Mouse (Mus musculus) ES-E14 (cell line): ENCODE results near the gene Pih1d2. TPM values are rescaled to one million over a fixed set of nuclear protein-coding genes. Genes with fewer than 3 reads are reported as not detected.

Experiments used
- DNase-seq: peaks from one replicate; pipeline ENCODE4 v3.0.0-alpha.2; 2013; ENCODE audit warnings: low read depth, low spot score
- H3K27ac ChIP-seq: 2 replicates; pipeline ENCODE4 v1.5.1; 2012; ENCODE audit warnings: low read depth, mild to moderate bottlenecking, low read length, moderate library complexity, mixed read lengths; ENCODE audit not compliant: poor library complexity, insufficient read depth, severe bottlenecking
- H3K36me3 ChIP-seq: 2 replicates; pipeline ENCODE4 v1.6.1; 2012; ENCODE audit warnings: mild to moderate bottlenecking, low read length, moderate library complexity, mixed read lengths; ENCODE audit not compliant: control insufficient read depth, poor library complexity, insufficient read depth, severe bottlenecking
- H3K4me1 ChIP-seq, 2 experiments: fragments of 150-350 bp in 1 of 2; sonication (generic) in 1 of 2; 2 replicates each; pipeline ENCODE4 v1.6.1; 2012; ENCODE audit warnings: low read length in 2 of 2, mild to moderate bottlenecking in 1 of 2, mixed read lengths in 1 of 2; ENCODE audit not compliant: control insufficient read depth in 2 of 2, insufficient read depth in 2 of 2, poor library complexity in 1 of 2
- H3K4me3 ChIP-seq, 2 experiments: fragments of 150-350 bp in 1 of 2; sonication (generic) in 1 of 2; 2 replicates each; pipeline ENCODE4 v1.5.1; 2012; ENCODE audit warnings: low read length in 2 of 2, low read depth in 1 of 2, mild to moderate bottlenecking in 1 of 2, mixed read lengths in 1 of 2; ENCODE audit not compliant: insufficient read depth in 1 of 2, poor library complexity in 1 of 2, severe bottlenecking in 1 of 2
- H3K9ac ChIP-seq: 2 replicates; pipeline ENCODE4 v1.6.1; 2012; ENCODE audit warnings: low read depth, mild to moderate bottlenecking, low read length, mixed read lengths; ENCODE audit not compliant: poor library complexity, insufficient read depth, severe bottlenecking
- H3K9me3 ChIP-seq: fragments of 150-350 bp; sonication (generic); 2 replicates; pipeline ENCODE4 v1.6.1; 2012; ENCODE audit warnings: low read depth, mild to moderate bottlenecking, low read length; ENCODE audit not compliant: control insufficient read depth, insufficient read depth
- CHD2 ChIP-seq: IDR thresholded peaks from 2 replicates; pipeline ENCODE4 v1.6.1; 2014; ENCODE audit warnings: mild to moderate bottlenecking, low read depth, low read length, inconsistent platforms
- HCFC1 ChIP-seq: IDR thresholded peaks from 2 replicates; pipeline ENCODE4 v1.6.1; 2012; ENCODE audit warnings: low read length, inconsistent platforms, borderline replicate concordance; ENCODE audit not compliant: insufficient read depth
- MAFK ChIP-seq: IDR thresholded peaks from 2 replicates; pipeline ENCODE4 v1.6.1; 2014; ENCODE audit warnings: mild to moderate bottlenecking, low read depth, low read length, inconsistent platforms; ENCODE audit not compliant: insufficient read depth
- ZC3H11A ChIP-seq: IDR thresholded peaks from 2 replicates; pipeline ENCODE4 v1.6.1; 2012; ENCODE audit warnings: low read depth, mild to moderate bottlenecking, inconsistent platforms, low read length, borderline replicate concordance
- ZNF384 ChIP-seq: IDR thresholded peaks from 2 replicates; pipeline ENCODE4 v1.6.1; 2012; ENCODE audit warnings: low read depth, low read length, inconsistent platforms
- in situ Hi-C, 2 experiments: fragments of 600-800 bp; cut with MboI; formaldehyde crosslinking; loops; one replicate each; pipeline ENCODE4 v1.15.1; 2025; ENCODE audit warnings: low sequenced_read_pairs in 2 of 2, inconsistent platforms in 1 of 2; ENCODE audit not compliant: unreplicated experiment in 2 of 2
- total RNA-seq: library from RNA; depleted of rRNA; stranded (reverse); fragments of 300-350 nt; gene quantifications from 2 replicates; pipeline ENCODE4 v1.2.3, GENCODE M21; 2012

The Pih1d2 gene
- total RNA-seq, 1 experiment: 2.3 TPM

GRCm38 (mm10) chr9:50580370-50580769 lies 36.8 kb upstream of the Pih1d2 start:
- Histone ChIP-seq H3K36me3 (no peaks in the 10 kb centered on the region), H3K4me3 (no peak overlapping the region), H3K9me3 (no peaks in the 10 kb centered on the region), H3K27ac (no peak overlapping the region), H3K9ac (no peak overlapping the region), H3K4me1 (no peaks in the 10 kb centered on the region)
- in situ Hi-C loops: no loop called here
- no peak for DNase-seq
- no peak for TF ChIP-seq ZNF384
- no peak for TF ChIP-seq MAFK
- TF ChIP-seq ZC3H11A: no peak
- TF ChIP-seq CHD2: no peak
- TF ChIP-seq HCFC1: no peak

- no peak overlapping the region for H3K9ac ChIP-seq
- no peak overlapping the region for H3K4me3 ChIP-seq
- no peaks in the 10 kb centered on the region for H3K36me3 ChIP-seq
- no peak overlapping the region for H3K27ac ChIP-seq
- TF ChIP-seq ZNF384: no peak
- TF ChIP-seq MAFK: no peak
- no peak for TF ChIP-seq ZC3H11A
- no peak for TF ChIP-seq CHD2
- no peak for TF ChIP-seq HCFC1
- in situ Hi-C loops: no loop called here
- DNase-seq: no peak
- H3K9me3 ChIP-seq: no peaks in the 10 kb centered on the region
- no peaks in the 10 kb centered on the region for H3K4me1 ChIP-seq
Measured at GRCm38 (mm10) chr9:50585145-50585818, 31.8 kb upstream of the Pih1d2 start.

GRCm38 (mm10) chr9:50586955-50587354 lies 30.2 kb upstream of the Pih1d2 start:
- Histone ChIP-seq H3K9ac (no peak overlapping the region), H3K27ac (no peak overlapping the region), H3K36me3 (no peaks in the 10 kb centered on the region), H3K4me1 (no peaks in the 10 kb centered on the region), H3K9me3 (no peaks in the 10 kb centered on the region), H3K4me3 (no peak overlapping the region)
- in situ Hi-C loops: no loop called here
- TF ChIP-seq HCFC1: no peak
- no peak for TF ChIP-seq MAFK
- no peak for TF ChIP-seq ZC3H11A
- no peak for TF ChIP-seq CHD2
- TF ChIP-seq ZNF384: no peak
- no peak for DNase-seq

- TF ChIP-seq ZNF384: no peak
- TF ChIP-seq ZC3H11A: no peak
- TF ChIP-seq HCFC1: no peak
- no peak for TF ChIP-seq CHD2
- no peak for TF ChIP-seq MAFK
- in situ Hi-C loops: no loop called here
- peaks cover 4% of the 10 kb centered on the region; the same call in 1 of the 2 replicates for H3K36me3 ChIP-seq
- no peak overlapping the region for H3K27ac ChIP-seq
- no peak overlapping the region for H3K4me3 ChIP-seq
- DNase-seq: no peak
- no peaks in the 10 kb centered on the region for H3K4me1 ChIP-seq
- no peak overlapping the region for H3K9ac ChIP-seq
- no peaks in the 10 kb centered on the region for H3K9me3 ChIP-seq
Measured at GRCm38 (mm10) chr9:50590856-50591518, 26.1 kb upstream of the Pih1d2 start.
